Mouse (Mus musculus) layer of hippocampus, postnatal 10 days (tissue): ENCODE results near the gene 4931406P16Rik. TPM values are rescaled to one million over a fixed set of nuclear protein-coding genes. Genes with fewer than 3 reads are reported as not detected.

Experiments
- DNase-seq, 2 experiments: peaks; one replicate each; pipeline ENCODE4 v3.0.0; 2021; ENCODE audit warnings: low spot score in 2 of 2
- total RNA-seq, 2 experiments: library from RNA; stranded (reverse); gene quantifications; 2 replicates each; pipeline ENCODE4 v1.2.3; 2021

Gene 4931406P16Rik
- total RNA-seq, 2 experiments from 2014 or later, result 57.7 to 62.4 TPM

DNA sequence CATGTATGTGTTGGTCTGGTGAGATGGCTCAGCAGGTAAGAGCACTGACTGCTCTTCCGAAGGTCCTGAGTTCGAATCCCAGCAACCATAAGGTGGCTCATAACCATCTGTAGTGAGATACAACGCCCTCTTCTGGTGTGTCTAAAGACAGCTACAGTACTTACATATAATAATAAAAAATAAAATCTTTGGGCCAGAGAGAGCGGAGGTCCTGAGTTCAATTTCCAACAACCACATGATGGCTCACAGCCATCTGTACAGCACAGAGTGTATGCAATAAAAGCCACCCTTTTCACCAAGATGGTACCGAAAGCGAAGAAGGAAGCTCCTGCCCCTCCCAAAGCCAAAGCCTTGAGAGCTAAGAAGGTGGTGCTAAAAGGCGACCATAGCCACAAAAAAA, 62.6 kb downstream of the 4931406P16Rik start, which contains the start of gene Gm6096:
Gene Gm6096, plus strand, starts transcription at position 301 of the 400 bp plus-strand sequence.
- DNase-seq, result no peak

DNA sequence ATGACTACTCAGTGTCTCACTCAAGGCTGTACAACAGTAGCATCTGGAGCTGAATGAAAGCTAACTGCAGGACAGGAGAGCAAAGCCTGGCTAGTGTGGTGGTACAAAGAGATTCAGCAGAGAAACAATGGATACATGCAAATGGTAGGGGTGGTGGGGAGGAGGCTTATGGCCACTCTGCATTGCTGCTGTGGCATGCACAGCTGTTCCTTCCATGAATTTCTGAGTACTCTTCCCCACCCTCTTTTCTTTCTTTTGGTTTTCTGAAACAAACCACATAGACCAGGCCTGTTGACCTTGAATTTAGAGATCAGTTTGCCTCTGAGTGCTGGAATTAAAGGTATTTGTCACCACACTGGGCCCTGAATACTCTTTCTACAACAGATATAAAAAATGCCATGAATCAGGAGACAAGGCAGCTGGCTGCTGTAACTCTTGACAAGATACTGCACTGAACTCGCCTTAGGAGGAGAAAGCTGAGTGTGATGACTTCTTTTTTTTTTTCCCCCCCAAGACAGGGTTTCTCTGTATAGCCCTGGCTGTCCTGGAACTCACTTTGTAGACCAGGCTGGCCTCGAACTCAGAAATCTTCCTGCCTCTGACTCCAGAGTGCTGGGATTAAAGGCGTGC, 66.4 kb downstream of the 4931406P16Rik start:
- DNase-seq, result no peak

DNA sequence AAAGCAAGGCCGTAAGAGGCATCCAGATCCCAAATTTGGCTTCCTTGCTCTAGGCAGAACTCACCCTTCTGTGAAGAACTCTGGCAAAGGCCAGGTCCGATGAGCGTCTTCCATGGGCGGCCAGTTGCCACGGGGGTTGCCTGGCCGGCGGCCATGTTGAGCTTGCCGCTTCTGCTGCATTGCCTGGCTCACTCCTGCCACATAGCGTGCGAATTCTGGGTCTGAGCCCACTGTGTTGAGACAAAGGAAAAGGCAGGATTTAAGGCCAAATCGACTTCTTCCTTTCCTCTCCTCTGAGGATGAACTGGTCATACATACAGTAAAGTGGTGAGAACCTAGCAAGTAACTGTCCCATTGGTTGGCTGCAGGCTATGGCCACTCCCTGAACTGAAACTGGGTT, 71.2 kb downstream of the 4931406P16Rik start:
- peak; percentile 59 to 73 for DNase-seq

DNA sequence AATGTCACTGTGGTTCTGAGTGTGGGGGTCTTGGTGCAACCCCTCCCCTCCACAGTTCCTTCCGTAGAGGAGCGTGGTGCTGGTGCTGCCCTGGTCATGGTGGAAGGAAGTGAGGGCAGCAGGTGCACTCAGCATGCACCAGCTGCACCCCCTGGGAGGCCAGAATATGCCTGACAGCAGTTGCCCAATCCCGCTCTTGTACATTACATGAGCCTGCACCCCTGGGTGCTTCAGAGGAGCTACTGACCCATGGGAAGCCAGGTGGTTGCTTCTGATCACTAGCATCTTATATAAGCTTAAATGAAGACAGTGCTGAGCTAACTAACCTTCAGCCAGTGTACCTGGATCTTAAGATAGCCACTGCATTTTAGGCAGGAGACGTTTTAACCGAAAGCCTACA, 75.3 kb downstream of the 4931406P16Rik start:
- no peak for DNase-seq

DNA sequence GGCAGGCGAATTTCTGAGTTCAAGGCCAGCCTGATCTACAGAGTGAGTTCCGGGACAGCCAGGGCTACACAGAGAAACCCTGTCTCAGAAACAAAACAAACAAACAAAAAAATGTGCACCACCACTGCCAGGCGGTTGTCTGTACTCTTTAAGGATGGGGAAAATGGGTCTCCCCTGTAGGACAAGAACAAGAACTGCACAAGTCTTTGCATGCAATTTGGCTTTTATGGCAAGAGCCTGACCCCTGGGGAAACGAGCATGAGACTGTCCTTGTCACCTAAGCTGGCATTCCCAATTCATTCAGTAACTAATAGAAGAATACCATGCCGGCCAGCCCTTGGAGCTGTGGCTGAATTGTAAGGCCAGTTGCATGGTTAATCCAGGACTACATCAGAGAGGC, 77.7 kb downstream of the 4931406P16Rik start:
- no peak for DNase-seq

DNA sequence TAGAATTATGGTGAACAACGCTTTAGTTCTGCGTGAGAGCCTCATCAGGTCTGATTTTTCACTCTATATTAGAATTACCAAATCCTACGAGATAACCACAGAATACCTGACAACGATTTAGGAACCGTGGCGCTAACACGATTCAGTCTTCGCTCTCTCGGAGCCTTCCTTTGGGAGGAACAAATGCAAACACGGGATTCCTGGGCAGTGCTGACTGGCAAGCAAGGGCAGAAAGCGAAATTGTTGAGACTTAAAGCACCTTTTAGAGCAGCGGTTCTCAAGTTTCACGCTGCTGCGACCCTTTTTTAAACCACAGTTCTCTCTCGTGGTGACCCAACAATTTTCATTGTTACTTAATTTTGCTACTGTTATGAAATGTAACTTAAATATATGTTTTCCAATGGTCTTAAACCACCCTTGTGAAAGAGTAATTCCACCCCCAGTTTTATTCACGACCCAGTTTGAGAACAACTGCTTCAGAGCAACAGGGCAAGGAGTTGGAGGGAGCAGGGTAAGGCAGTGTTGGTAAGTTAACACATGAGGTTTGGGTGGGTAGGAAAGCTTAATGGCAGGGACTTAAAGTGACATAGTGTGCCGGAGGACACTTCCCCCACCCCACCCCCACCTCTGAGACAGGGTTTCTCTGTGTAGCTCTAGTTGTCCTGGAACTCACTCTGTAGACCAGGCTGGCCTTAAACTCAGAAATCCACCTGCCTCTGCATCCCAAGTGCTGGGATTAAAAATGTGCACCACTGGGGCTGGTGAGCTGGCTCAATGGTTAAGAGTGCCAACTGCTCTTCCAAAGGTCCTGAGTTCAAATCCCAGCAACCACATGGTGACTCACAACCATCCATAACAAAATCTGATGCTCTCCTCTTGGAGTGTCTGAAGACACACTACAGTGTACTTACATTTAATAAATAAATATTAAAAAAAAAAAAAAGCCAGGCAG, 78.5 kb downstream of the 4931406P16Rik start:
- DNase-seq, result no peak

DNA sequence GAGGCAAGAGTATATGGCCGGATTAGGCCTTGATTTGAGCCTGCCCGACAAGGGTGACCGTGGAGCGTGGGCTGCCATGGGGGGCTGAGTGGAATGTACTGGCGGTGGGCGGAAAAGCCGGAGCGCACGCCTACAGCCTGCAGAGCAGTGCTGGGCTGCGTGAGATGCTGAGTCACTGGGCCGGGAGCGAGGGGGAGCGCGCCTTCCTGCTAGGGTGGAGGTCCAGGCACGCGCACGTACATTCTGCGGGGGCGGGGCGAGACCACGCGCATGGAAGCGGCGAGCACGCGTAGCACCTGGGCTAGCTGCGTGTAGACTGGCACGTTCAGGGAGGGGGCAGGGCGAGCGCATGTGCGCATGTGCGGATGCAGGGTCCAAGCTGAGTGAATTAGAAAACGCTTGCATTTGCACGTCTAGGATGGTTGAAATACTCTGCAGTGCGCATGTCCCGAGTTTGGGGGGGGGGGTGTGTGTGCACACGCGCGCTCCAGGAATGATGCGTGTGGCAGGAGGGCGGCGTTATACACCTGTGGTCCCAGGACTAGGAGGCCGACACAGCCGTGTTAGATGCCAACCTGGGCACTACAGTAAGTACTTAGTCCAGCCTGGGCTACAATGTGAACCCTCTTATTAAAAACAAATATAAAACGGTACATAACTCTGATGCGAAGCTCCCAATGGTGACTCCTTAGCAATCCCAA, 79.3 kb downstream of the 4931406P16Rik start:
- peak; percentile 99 to 100 for DNase-seq

DNA sequence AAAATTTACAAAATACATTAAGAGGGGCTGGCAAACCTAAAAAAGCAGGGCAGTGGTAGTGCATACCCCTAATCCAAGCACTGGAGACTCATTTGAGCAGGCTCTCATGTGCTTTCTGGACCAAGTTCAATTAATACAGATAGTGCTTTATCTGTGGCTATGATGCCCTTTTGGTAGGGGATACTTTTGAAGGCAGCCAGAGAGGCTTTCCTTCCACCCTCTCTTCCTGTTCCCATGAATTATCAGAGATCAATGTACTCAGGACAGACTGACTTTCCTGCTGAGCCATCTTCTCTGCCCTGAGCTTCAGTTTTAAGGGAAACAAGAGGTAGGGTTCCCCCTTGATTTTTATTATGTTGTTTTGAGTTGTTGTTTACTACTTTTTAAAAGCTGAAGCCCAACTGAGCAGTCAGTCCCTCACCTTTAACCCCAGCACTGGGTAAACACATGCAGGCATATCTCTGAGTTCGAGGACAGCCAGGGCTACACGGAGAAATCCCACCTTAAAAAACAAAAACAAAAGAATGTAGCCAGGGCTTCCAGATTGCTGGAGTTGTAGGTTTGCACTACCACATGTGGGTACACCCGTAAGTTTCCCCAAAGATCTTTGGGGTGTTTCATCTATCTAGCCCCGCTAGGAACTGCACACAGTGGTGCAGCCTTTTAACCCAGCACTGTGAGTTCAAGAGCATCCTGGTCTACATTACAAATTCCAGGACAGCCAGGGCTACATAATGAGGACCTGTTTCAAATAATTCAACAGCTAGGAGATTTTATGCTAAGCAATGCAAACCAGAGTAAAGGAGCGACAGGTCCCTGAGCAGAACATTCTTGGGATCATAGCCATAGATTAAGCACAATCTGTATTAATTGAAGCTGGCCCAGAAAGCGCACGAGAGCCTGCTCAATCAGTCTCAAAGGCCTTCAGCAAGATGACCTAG, 80.3 kb downstream of the 4931406P16Rik start:
- no peak for DNase-seq

DNA sequence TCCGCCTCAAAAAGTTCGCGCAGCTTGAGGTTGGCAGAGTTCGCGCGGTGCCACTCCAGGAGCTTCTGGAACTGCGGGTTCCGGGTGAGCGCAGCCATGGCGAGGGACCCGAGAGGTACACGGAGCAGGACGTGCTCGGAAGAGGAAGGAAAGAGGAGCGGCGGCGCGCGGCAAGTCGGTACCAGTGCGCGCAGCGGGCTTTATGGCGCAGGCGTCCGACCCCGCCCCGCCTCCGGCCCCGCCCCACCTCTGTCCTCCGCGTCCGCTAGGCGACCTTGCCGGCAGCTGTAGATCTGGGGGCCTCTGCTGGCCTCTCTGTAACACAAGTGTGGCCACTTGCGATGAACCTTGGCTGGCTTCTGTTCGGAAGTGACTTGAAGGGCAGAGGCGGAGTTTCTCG, 83.2 kb downstream of the 4931406P16Rik start, which contains the start of gene Gpi1:
Gene Gpi1, minus strand, starts transcription at position 221 of the 400 bp plus-strand sequence.
- peak; percentile 60 to 76 for DNase-seq

DNA sequence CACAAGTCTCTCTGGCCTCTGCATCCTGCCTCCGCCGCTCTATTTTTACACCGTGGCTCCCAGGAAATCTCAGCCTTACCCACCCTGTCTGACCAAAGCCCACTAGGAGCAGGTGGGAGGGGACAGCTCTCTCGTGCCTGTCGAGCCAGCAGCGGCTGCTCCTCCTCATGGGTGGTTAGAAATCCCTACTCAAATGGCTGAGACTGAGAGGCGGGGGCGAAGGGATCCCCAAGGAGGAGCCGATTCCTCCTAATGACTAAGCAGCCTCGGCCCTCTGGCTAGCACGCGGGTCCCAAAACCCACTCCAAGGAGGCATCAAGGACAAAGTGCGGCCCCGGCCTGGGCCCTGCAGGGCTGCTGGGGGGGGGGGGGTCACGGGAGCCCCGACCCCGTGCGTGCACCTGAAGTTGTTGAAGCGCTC, 83.7 kb downstream of the 4931406P16Rik start:
- peak; percentile 48 to 61 for DNase-seq

DNA sequence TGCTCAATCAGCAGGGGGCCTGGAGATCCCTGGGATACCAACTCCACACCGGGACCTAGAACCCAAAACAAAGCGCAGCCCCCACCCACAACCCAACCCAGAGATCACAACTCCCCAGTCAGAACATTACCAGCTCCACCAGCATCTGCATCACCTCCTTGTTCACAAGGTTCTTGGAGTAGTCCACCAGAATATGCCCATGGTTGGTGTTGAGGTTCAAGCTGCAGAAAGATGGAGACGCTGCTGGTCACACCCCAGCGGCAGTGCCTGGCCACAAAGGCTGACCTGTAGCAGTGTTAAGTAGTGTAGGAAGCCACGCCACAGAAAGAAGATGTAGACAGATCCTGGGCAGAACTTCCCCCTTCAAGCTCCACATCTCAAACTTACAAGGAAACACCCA, 84.2 kb downstream of the 4931406P16Rik start:
- no peak for DNase-seq

DNA sequence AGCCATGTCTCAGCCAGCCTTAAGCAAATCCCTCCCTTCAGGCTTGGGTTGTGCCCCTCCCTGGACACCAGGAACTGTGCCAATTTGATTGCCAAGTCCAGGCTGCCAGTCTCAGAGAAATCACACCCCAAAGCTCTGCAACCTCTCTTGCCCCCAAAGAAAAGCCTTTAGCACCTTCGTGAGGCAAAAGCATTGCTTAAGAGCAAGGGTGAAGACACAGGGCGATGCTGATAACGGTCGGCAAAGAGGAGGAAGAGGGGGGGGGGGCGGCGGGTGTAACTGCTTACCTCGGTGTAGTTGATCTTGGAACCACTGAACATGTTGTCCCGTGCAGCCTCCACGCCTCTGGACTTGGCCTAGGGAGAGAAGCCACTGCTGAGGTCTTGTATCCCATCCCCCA, 84.7 kb downstream of the 4931406P16Rik start:
- no peak for DNase-seq

DNA sequence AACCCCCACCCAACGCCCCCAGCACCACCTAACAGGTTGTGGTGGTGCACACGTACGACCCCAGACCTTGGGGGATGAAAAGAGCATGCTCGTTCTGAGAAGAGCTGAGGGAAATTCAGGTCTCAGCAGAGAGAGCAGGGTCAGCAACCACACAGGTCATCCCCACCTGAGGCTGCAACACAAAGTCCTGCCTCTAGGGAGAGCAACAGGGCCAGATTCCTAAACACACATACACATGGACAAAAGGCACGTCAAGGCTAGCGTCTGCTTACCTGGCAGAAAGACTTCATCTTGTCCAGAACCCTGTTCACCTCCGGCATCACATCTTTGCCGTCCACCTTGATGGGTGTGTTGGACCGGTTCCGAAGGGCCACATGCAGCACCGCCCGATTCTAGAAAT, 86.5 kb downstream of the 4931406P16Rik start:
- DNase-seq, result no peak

DNA sequence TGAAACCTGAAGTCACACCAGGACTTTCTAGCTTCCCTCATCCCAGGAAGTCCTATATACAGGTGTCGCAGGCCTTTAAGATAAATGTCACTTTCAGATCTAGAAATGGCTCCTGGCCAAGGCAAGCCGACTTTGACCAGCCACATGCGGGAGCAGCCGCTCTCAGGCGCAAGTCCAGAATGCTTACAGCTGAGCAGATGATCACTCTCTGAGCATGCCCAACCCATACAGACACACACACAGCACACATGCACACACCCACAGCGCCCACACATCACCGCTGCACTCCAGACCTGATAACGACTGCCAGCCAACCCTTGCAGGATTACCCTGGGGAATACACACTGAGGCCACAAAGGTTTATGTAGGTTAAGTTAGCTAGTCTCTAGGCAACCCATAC, 87.3 kb downstream of the 4931406P16Rik start:
- no peak for DNase-seq

DNA sequence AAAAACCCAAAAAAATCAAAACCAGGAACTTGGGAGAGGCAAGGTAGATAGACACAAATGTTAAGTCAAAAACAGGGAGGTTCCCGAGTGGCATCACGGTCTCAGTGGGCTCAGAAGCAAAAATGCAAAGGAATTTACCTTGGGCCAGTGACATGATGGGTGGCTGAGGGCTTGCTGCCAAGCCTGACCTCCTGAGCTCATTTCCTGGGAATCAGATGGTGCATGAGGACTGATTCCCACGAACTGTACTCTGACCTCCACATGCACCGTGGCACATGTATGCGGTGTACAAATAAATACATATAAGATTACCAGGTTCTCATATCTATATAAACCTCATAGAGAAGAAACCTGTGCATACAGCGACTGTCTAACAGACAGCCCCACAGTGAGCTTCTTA, 89.0 kb downstream of the 4931406P16Rik start:
- DNase-seq, result no peak

DNA sequence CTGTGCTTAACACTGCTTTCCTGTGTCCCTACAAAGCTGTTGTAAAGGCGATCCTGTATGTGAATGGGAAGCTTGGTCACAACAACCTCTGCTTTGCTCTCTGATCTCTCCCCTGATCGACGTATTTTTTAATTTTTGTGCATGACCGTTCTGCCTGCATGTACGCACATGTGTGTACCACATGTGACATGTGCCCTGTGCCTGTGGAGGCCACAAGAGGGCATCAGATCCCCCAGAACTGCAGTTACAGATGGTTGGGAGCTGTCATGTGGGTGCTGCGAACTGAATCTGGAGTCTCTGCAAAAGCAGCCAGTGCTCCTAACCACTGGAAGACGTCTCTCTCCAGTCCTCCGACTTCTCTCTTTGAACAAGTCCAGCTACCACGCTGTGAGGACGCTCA, 91.0 kb downstream of the 4931406P16Rik start:
- DNase-seq, result no peak

DNA sequence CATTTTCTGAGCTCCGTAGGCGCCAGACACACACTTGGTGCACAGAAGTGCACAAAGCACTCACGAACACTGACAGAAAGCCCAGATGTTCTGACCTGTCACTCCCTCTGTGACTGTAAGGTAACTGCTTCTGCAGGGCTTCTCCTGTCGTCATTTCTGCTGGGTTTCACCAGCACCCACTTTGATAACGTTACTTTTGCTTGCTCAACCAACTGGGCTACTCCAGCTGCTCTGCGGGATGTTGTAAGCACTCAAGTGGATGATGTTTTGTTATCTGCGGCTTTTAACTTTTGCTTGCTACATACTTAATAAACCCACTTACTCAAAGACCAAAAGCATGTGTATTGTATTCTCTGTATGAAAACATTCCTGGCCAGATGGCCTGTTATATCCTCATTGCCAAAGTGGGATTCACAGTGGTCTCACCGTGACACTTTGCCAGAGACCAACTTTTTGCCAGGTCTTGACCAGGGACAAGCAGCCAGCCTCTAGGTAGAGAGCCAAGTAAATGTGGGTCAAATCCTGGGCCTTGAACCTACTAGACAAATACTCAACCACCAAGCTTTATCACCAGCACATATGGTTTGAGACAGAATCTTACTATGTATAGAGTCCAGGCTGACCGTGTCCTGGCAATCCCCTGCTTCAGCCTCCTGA, 91.6 kb downstream of the 4931406P16Rik start:
- DNase-seq, result no peak

DNA sequence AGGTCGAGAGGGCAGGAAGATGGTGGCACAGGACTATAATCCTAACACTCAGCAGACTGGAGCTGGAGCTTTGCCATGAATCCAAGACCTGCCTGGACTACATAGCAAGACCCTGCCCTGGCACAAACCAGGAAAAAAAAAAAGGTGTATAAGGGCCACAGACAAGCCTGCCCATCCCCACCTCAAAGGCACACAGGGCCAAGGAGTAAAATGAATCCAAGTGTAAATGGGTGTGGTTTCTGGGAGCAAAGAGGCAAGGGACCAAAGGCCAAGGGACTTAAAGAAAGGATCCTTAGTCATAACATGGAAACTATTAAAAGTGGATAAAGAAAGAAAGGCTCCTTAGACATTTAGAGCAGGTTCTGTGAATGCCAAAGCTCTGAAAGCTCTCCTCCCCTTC, 94.9 kb downstream of the 4931406P16Rik start:
- DNase-seq, result no peak

DNA sequence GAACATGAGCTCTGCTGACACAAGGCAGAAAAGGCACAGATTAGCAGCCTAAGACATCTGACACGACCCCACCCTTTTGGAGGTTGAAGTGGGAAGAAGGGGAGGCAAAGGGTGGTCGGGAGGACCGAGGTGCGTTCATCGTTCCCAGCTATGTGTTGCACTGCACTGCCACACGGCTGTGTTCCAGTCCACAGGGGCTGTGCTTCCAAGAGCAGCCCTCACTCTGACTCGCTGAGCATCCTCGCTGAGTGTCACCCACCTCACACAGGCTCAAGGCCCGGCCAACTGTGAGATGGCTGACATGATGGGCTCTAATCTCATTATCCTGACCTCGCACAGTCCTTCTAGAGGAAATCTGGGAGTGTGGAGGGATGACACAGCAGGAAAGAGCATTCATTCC, 96.9 kb downstream of the 4931406P16Rik start:
- DNase-seq, result no peak

DNA sequence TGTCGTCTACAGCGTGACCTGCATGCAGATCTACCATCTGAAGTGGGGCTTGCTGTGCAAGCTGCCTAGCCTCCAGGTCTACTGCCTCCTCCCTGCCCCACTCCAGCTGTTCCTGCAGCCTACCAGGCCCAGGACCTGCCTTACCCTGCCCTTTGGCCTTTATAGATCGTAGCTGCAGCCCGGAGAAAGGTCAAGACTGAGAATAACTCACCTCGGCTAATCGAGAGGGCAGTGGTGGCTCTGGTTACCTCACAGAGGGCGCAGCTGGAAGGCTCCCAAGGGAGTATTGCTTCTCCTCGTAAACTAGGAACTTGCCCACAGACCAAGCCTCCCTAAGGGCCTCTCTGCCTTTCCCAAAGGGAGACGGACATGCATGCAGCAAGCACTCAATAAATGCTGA, 97.9 kb downstream of the 4931406P16Rik start:
- no peak for DNase-seq
